Mouse (Mus musculus) limb, embryonic 11.5 days (tissue): Measurements from ENCODE around the gene Suox. TPM values are rescaled to one million over a fixed set of nuclear protein-coding genes. Genes with fewer than 3 reads are reported as not detected.
A peak's percentile ranks its signal among the peaks of the same experiment; 100 is the strongest.

ENCODE experiments used
- ATAC-seq: fragments of 200-750 bp; cut with Nextera tagmentation; 2 replicates; pipeline ENCODE4 v1.8.0; 2017; ENCODE audit warnings: low read depth; ENCODE audit not compliant: insufficient number of reproducible peaks, low FRiP score, low TSS enrichment
- DNase-seq: peaks from one replicate; pipeline ENCODE4 v3.0.0-alpha.2; 2015; ENCODE audit warnings: low spot score
- H3K27ac ChIP-seq: fragments of 300-500 bp; sonication (generic); replicated peaks from 2 replicates; pipeline ENCODE4 v1.5.1; 2014; ENCODE audit warnings: low read depth, mild to moderate bottlenecking, low read length
- H3K27me3 ChIP-seq: fragments of 300-500 bp; sonication (generic); 2 replicates; pipeline ENCODE4 v1.6.1; 2014; ENCODE audit warnings: mild to moderate bottlenecking, low read length, mixed read lengths; ENCODE audit not compliant: control insufficient read depth, insufficient read depth
- H3K36me3 ChIP-seq: fragments of 300-500 bp; sonication (generic); 2 replicates; pipeline ENCODE4 v1.6.1; 2014; ENCODE audit warnings: mild to moderate bottlenecking, low read length, moderate library complexity, mixed read lengths; ENCODE audit not compliant: control insufficient read depth, insufficient read depth
- H3K4me1 ChIP-seq: fragments of 300-500 bp; sonication (generic); 2 replicates; pipeline ENCODE4 v1.6.1; 2014; ENCODE audit warnings: low read length, mixed read lengths; ENCODE audit not compliant: control insufficient read depth, insufficient read depth
- H3K4me2 ChIP-seq: fragments of 300-500 bp; sonication (generic); 2 replicates; pipeline ENCODE4 v1.6.1; 2014; ENCODE audit warnings: low read depth, mild to moderate bottlenecking, moderate library complexity; ENCODE audit not compliant: severe bottlenecking
- H3K4me3 ChIP-seq: fragments of 300-500 bp; sonication (generic); 2 replicates; pipeline ENCODE4 v1.5.1; 2014; ENCODE audit warnings: low read depth, low read length
- H3K9ac ChIP-seq: fragments of 300-500 bp; sonication (generic); 2 replicates; pipeline ENCODE4 v1.6.1; 2014; ENCODE audit warnings: mild to moderate bottlenecking, low read length
- H3K9me3 ChIP-seq: fragments of 300-500 bp; sonication (generic); 2 replicates; pipeline ENCODE4 v1.6.1; 2016; ENCODE audit warnings: low read length; ENCODE audit not compliant: control insufficient read depth
- WGBS: fragments of 180-500 bp; shearing (Covaris S2); extraction: QIAGEN DNeasy Blood & Tissue Kit; methylation state at CpG from one replicate; pipeline ENCODE4 v1.1.7; 2014; 5-methylcytosine and 5-hydroxymethylcytosine counted together
- polyA plus RNA-seq: library from polyadenylated mRNA; unstranded; fragments of >200 nt; fragmentation: Nextera tagmentation; extraction: Ambion mirVana; gene quantifications from 2 replicates; pipeline ENCODE4 v1.2.1, GENCODE M21; 2014

The Suox gene
- polyA plus RNA-seq, 1 experiment from 2014 or later, result 12.2 TPM

DNA sequence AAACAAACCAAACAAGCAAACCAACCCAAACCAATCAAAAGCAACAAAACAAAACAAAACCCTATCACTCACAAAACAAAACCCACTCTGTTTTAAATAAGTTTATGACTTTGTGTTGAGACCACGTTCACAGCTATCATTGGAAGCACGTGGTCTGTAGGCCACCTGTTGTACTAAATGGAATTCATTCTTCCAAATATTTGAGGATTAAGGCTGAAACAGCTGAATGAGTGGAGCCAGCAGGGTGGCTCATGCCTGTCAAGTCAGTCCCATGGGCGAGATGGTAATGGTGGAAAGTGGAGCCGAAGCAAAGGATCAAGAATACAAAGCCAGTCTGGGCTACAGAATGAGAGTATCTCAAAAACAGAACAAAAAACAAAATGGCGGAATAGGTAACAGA, 26.8 kb upstream of the Suox start:
- H3K36me3 ChIP-seq, result peaks cover 10% of the 10 kb centered on the region; the same call in 1 of the 2 replicates
- 91% methylated on average over 5 of the region's 5 CpGs for WGBS
- H3K4me2 ChIP-seq, result no peak overlapping the region
- peaks cover 5% of the 10 kb centered on the region; the same call in 1 of the 2 replicates for H3K4me1 ChIP-seq
- no peaks in the 10 kb centered on the region for H3K27me3 ChIP-seq
- no peaks in the 10 kb centered on the region for H3K9me3 ChIP-seq
- H3K4me3 ChIP-seq, result no peak overlapping the region
- no peak for DNase-seq
- no peak overlapping the region for H3K9ac ChIP-seq
- H3K27ac ChIP-seq, result no peak overlapping the region
- no peak for ATAC-seq

- H3K9ac ChIP-seq, result no peak overlapping the region
- no peaks in the 10 kb centered on the region for H3K9me3 ChIP-seq
- no peaks in the 10 kb centered on the region for H3K27me3 ChIP-seq
- ATAC-seq, result no peak
- H3K4me1 ChIP-seq, result peaks cover 10% of the 10 kb centered on the region; the same call in 1 of the 2 replicates
- no peak for DNase-seq
- no peak overlapping the region for H3K4me3 ChIP-seq
- WGBS, result 88% methylated on average over 11 of the region's 11 CpGs
- H3K27ac ChIP-seq, result no peak overlapping the region
- H3K36me3 ChIP-seq, result peaks cover 10% of the 10 kb centered on the region; the same call in 1 of the 2 replicates
- no peak overlapping the region for H3K4me2 ChIP-seq
Observed at GRCm38 (mm10) chr10:128699611-128700010, 25.7 kb upstream of the Suox start.

- H3K36me3 ChIP-seq, result peaks cover 10% of the 10 kb centered on the region; the same call in 1 of the 2 replicates
- H3K9me3 ChIP-seq, result no peaks in the 10 kb centered on the region
- H3K4me1 ChIP-seq, result peaks cover 10% of the 10 kb centered on the region; the same call in 1 of the 2 replicates
- no peak for DNase-seq
- 88% methylated on average over 5 of the region's 5 CpGs for WGBS
- ATAC-seq, result no peak
- H3K27ac ChIP-seq, result no peak overlapping the region
- H3K4me2 ChIP-seq, result no peak overlapping the region
- no peak overlapping the region for H3K9ac ChIP-seq
- H3K27me3 ChIP-seq, result no peaks in the 10 kb centered on the region
- H3K4me3 ChIP-seq, result no peak overlapping the region
Observed at GRCm38 (mm10) chr10:128699006-128699405, 25.1 kb upstream of the Suox start.

GRCm38 (mm10) chr10:128697072-128697725, 23.3 kb upstream of the Suox start:
- 88% methylated on average over 6 of the region's 6 CpGs for WGBS
- no peaks in the 10 kb centered on the region for H3K27me3 ChIP-seq
- H3K9ac ChIP-seq, result no peak overlapping the region
- no peak overlapping the region for H3K4me2 ChIP-seq
- ATAC-seq (no peak), DNase-seq (no peak)
- H3K36me3 ChIP-seq, result peaks cover 10% of the 10 kb centered on the region; the same call in 1 of the 2 replicates
- no peak overlapping the region; the same call in 1 of the 2 replicates for H3K4me3 ChIP-seq
- no peaks in the 10 kb centered on the region for H3K9me3 ChIP-seq
- H3K27ac ChIP-seq, result no peak overlapping the region
- peaks cover 5% of the 10 kb centered on the region; the same call in 1 of the 2 replicates for H3K4me1 ChIP-seq

- H3K36me3 ChIP-seq, result peaks cover 8% of the 10 kb centered on the region; the same call in 1 of the 2 replicates
- H3K27me3 ChIP-seq, result no peaks in the 10 kb centered on the region
Observed at GRCm38 (mm10) chr10:128695992-128696807, 22.3 kb upstream of the Suox start, which contains the start of gene Rab5b. Gene Rab5b (minus strand): TSS chr10:128696264.

GRCm38 (mm10) chr10:128695411-128695991, 21.6 kb upstream of the Suox start:
- Histone ChIP-seq H3K36me3 (0 out of 2 replicates have a peak, but pooled peaks cover 2% of the 10 kb centered on the region), H3K4me2 (peak overlapping the region; percentile 54), H3K27me3 (no peaks in the 10 kb centered on the region), H3K4me1 (peaks cover 5% of the 10 kb centered on the region; the same call in 1 of the 2 replicates), H3K9me3 (no peaks in the 10 kb centered on the region), H3K4me3 (peak overlapping the region; percentile 81), H3K9ac (peak overlapping the region; percentile 92), H3K27ac (peak overlapping the region; percentile 92)
- ATAC-seq, result no peak; the same call in 1 of the 2 replicates
- peak; percentile 31 for DNase-seq
- WGBS, result under 1% methylated on average over 22 of the region's 22 CpGs

More at GRCm38 (mm10) chr10:128695992-128696807, 22.3 kb upstream of the Suox start, which contains the start of gene Rab5b:
- 1% methylated on average over 40 of the region's 40 CpGs for WGBS
- H3K27ac ChIP-seq, result peak within 1 kb of the TSS; percentile 92
- no peaks in the 10 kb centered on the region for H3K9me3 ChIP-seq
- peak within 1 kb of the TSS; percentile 92 for H3K9ac ChIP-seq
- H3K4me3 ChIP-seq, result peak within 1 kb of the TSS; percentile 81
- peaks cover 5% of the 10 kb centered on the region; the same call in 1 of the 2 replicates for H3K4me1 ChIP-seq
- peak; percentile 96 for DNase-seq
- peak within 1 kb of the TSS; percentile 54 for H3K4me2 ChIP-seq
- ATAC-seq, result peak; percentile 98

DNA sequence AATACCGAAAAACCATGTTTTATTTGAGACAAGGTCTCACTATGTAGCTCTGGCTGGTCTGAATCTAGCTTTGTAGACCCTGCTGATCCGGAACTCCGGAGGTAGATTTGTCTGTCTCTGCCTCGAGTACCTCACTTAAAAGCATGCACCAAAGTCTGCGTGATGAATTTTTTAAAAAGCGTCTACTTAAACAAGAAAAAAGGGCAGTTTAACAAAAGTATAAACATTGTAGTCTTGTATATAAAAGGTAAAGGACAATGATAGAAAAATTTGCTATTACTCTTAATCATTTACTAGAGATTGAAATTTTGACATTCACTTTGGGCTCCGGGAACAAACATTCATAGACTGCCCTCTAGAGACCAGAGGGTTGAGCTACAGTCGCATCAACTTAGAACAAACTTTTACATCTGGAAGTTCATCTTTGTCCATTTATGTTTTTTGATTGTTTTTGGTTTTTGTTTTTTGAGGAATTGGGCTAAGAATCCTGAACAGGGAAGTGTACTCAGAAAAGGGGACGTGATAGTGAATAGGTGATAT, 666 bp upstream of the Suox start:
- no peak for DNase-seq
- 4% methylated on average over 9 of the region's 9 CpGs for WGBS

More for the DNA sequence above, 666 bp upstream of the Suox start:
- H3K36me3 ChIP-seq, result 0 out of 2 replicates have a peak, but pooled peaks cover 3% of the 10 kb centered on the region
- H3K27me3 ChIP-seq, result no peaks in the 10 kb centered on the region
- H3K4me2 ChIP-seq, result peak overlapping the region; percentile 90
- no peak overlapping the region for H3K9ac ChIP-seq
- H3K4me1 ChIP-seq, result peaks cover 3% of the 10 kb centered on the region; the same call in 1 of the 2 replicates
- H3K27ac ChIP-seq, result no peak overlapping the region
- H3K4me3 ChIP-seq, result peak overlapping the region; percentile 53
- no peaks in the 10 kb centered on the region for H3K9me3 ChIP-seq
- ATAC-seq, result no peak
